Mouse (Mus musculus): ENCODE data around the gene Ctnnd2. TPM values are rescaled to one million over a fixed set of nuclear protein-coding genes. Genes with fewer than 3 reads are reported as not detected.

Gene Ctnnd2
- polyA plus RNA-seq, 1 experiment from 2014 or later, result 46.6 TPM

- no peak overlapping the region for H3K27ac ChIP-seq (ENCODE audit: low read depth, low read length)
- ATAC-seq (replicated peaks; ENCODE audit: low FRiP score) (no peak), DNase-seq (ENCODE audit: low spot score) (no peak)
- no peak overlapping the region for H3K9ac ChIP-seq (ENCODE audit: low read length)
- no peaks in the 10 kb centered on the region for H3K4me1 ChIP-seq (replicated peaks; ENCODE audit: control insufficient read depth, insufficient read depth, low read length)
- H3K4me2 ChIP-seq (ENCODE audit: low read depth, low read length, severe bottlenecking), result no peak overlapping the region
- no peak overlapping the region for H3K4me3 ChIP-seq (ENCODE audit: low read depth, low read length)
- H3K9me3 ChIP-seq (ENCODE audit: control insufficient read depth, low read length), result no peaks in the 10 kb centered on the region
- no peaks in the 10 kb centered on the region for H3K27me3 ChIP-seq (ENCODE audit: control insufficient read depth, insufficient read depth, low read length)
- 87% methylated on average over 7 of the region's 7 CpGs for WGBS
- no peaks in the 10 kb centered on the region for H3K36me3 ChIP-seq (ENCODE audit: control insufficient read depth, insufficient read depth, low read length)
These were observed 438.2 kb downstream of the Ctnnd2 start for GRCm38 (mm10) chr15:30610613-30611012.

- Histone ChIP-seq H3K4me3 (ENCODE audit: low read depth, low read length) (no peak overlapping the region), H3K9ac (ENCODE audit: low read length) (no peak overlapping the region), H3K4me2 (ENCODE audit: low read depth, low read length, severe bottlenecking) (no peak overlapping the region), H3K27me3 (ENCODE audit: control insufficient read depth, insufficient read depth, low read length) (no peaks in the 10 kb centered on the region), H3K36me3 (ENCODE audit: control insufficient read depth, insufficient read depth, low read length) (no peaks in the 10 kb centered on the region), H3K27ac (ENCODE audit: low read depth, low read length) (no peak overlapping the region), H3K9me3 (ENCODE audit: control insufficient read depth, low read length) (no peaks in the 10 kb centered on the region), H3K4me1 (replicated peaks; ENCODE audit: control insufficient read depth, insufficient read depth, low read length) (no peaks in the 10 kb centered on the region)
- ATAC-seq (replicated peaks; ENCODE audit: low FRiP score), result no peak
- no peak for DNase-seq (ENCODE audit: low spot score)
- WGBS, result 62% methylated on average over 7 of the region's 7 CpGs
These were observed 443.1 kb downstream of the Ctnnd2 start for GRCm38 (mm10) chr15:30615451-30615850.

DNA sequence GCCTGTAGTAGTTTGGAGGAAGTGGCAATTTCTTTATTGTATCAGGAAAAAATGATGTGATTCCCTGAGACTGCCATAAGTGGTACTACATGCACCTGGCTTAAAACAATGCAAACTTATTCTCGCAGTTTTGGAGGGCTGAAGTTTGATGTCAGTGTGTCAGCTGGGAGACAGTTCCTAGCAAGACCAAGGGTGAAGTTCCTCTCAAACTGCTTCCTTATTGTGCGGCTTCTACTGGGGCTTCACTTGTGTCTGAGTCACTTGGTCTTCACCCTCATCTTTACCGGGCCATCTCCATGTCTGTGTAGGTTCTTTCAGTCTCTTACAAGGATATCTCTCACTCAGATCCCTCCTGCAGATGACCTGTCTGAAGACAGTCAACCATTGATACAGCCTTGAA, 444.5 kb downstream of the Ctnnd2 start:
- H3K4me3 ChIP-seq (ENCODE audit: low read depth, low read length), result no peak overlapping the region
- H3K9ac ChIP-seq (ENCODE audit: low read length), result no peak overlapping the region
- DNase-seq (ENCODE audit: low spot score), result no peak
- no peak overlapping the region for H3K27ac ChIP-seq (ENCODE audit: low read depth, low read length)
- 90% methylated on average over 3 of the region's 3 CpGs for WGBS
- no peaks in the 10 kb centered on the region for H3K36me3 ChIP-seq (ENCODE audit: control insufficient read depth, insufficient read depth, low read length)
- H3K4me1 ChIP-seq (replicated peaks; ENCODE audit: control insufficient read depth, insufficient read depth, low read length), result no peaks in the 10 kb centered on the region
- ATAC-seq (replicated peaks; ENCODE audit: low FRiP score), result no peak
- no peaks in the 10 kb centered on the region for H3K9me3 ChIP-seq (ENCODE audit: control insufficient read depth, low read length)
- H3K27me3 ChIP-seq (ENCODE audit: control insufficient read depth, insufficient read depth, low read length), result no peaks in the 10 kb centered on the region
- H3K4me2 ChIP-seq (ENCODE audit: low read depth, low read length, severe bottlenecking), result no peak overlapping the region

- Histone ChIP-seq H3K9ac (ENCODE audit: low read length) (no peak overlapping the region), H3K36me3 (ENCODE audit: control insufficient read depth, insufficient read depth, low read length) (no peaks in the 10 kb centered on the region), H3K4me3 (ENCODE audit: low read depth, low read length) (no peak overlapping the region), H3K27me3 (ENCODE audit: control insufficient read depth, insufficient read depth, low read length) (no peaks in the 10 kb centered on the region), H3K4me1 (replicated peaks; ENCODE audit: control insufficient read depth, insufficient read depth, low read length) (no peaks in the 10 kb centered on the region), H3K4me2 (ENCODE audit: low read depth, low read length, severe bottlenecking) (no peak overlapping the region), H3K9me3 (ENCODE audit: control insufficient read depth, low read length) (no peaks in the 10 kb centered on the region), H3K27ac (ENCODE audit: low read depth, low read length) (no peak overlapping the region)
- WGBS, result 81% methylated on average over 2 of the region's 2 CpGs
- ATAC-seq (replicated peaks; ENCODE audit: low FRiP score), result no peak
- no peak for DNase-seq (ENCODE audit: low spot score)
These were observed 445.5 kb downstream of the Ctnnd2 start for GRCm38 (mm10) chr15:30617932-30618331.

GRCm38 (mm10) chr15:30628524-30628923, 456.1 kb downstream of the Ctnnd2 start:
- no peak overlapping the region for H3K9ac ChIP-seq (ENCODE audit: low read length)
- WGBS, result 45% methylated on average over 3 of the region's 3 CpGs
- H3K4me1 ChIP-seq (replicated peaks; ENCODE audit: control insufficient read depth, insufficient read depth, low read length), result no peaks in the 10 kb centered on the region
- no peak overlapping the region for H3K27ac ChIP-seq (ENCODE audit: low read depth, low read length)
- H3K27me3 ChIP-seq (ENCODE audit: control insufficient read depth, insufficient read depth, low read length), result no peaks in the 10 kb centered on the region
- ATAC-seq (replicated peaks; ENCODE audit: low FRiP score) (no peak), DNase-seq (ENCODE audit: low spot score) (no peak)
- no peak overlapping the region for H3K4me3 ChIP-seq (ENCODE audit: low read depth, low read length)
- no peak overlapping the region for H3K4me2 ChIP-seq (ENCODE audit: low read depth, low read length, severe bottlenecking)
- no peaks in the 10 kb centered on the region for H3K9me3 ChIP-seq (ENCODE audit: control insufficient read depth, low read length)
- no peaks in the 10 kb centered on the region for H3K36me3 ChIP-seq (ENCODE audit: control insufficient read depth, insufficient read depth, low read length)

GRCm38 (mm10) chr15:30632113-30632735, 459.8 kb downstream of the Ctnnd2 start:
- no peak overlapping the region for H3K27ac ChIP-seq (ENCODE audit: low read depth, low read length)
- H3K27me3 ChIP-seq (ENCODE audit: control insufficient read depth, insufficient read depth, low read length), result no peaks in the 10 kb centered on the region
- no peak for ATAC-seq (replicated peaks; ENCODE audit: low FRiP score)
- 85% methylated on average over 7 of the region's 7 CpGs for WGBS
- H3K9ac ChIP-seq (ENCODE audit: low read length), result no peak overlapping the region
- no peaks in the 10 kb centered on the region for H3K9me3 ChIP-seq (ENCODE audit: control insufficient read depth, low read length)
- H3K4me1 ChIP-seq (replicated peaks; ENCODE audit: control insufficient read depth, insufficient read depth, low read length), result peaks cover 2% of the 10 kb centered on the region; the same call in 1 of the 2 replicates
- no peaks in the 10 kb centered on the region for H3K36me3 ChIP-seq (ENCODE audit: control insufficient read depth, insufficient read depth, low read length)
- DNase-seq (ENCODE audit: low spot score), result no peak
- no peak overlapping the region for H3K4me3 ChIP-seq (ENCODE audit: low read depth, low read length)
- no peak overlapping the region for H3K4me2 ChIP-seq (ENCODE audit: low read depth, low read length, severe bottlenecking)

DNA sequence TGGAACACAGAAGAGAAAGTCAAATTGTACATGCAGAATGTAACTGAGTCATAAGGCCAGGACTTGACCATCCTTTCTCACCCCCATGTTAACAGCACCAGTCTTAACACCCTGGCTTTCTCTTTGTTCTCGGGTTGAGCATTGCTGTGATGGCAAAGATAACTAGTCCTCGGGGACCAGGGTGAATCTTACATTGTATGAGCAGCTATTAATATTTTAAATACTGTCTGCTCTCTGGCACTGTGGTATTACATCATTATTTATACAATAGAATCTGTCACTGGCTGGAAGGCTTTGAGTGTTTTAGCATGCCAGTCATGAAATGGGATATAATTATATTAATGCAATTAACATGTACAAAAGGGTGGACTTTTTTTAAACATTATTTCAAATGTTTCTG, 461.5 kb downstream of the Ctnnd2 start:
- Histone ChIP-seq H3K9ac (ENCODE audit: low read length) (no peak overlapping the region), H3K27me3 (ENCODE audit: control insufficient read depth, insufficient read depth, low read length) (no peaks in the 10 kb centered on the region), H3K27ac (ENCODE audit: low read depth, low read length) (no peak overlapping the region), H3K36me3 (ENCODE audit: control insufficient read depth, insufficient read depth, low read length) (no peaks in the 10 kb centered on the region), H3K4me3 (ENCODE audit: low read depth, low read length) (no peak overlapping the region), H3K9me3 (ENCODE audit: control insufficient read depth, low read length) (no peaks in the 10 kb centered on the region), H3K4me2 (ENCODE audit: low read depth, low read length, severe bottlenecking) (no peak overlapping the region), H3K4me1 (replicated peaks; ENCODE audit: control insufficient read depth, insufficient read depth, low read length) (peaks cover 2% of the 10 kb centered on the region; the same call in 1 of the 2 replicates)
- DNase-seq (ENCODE audit: low spot score) (no peak), ATAC-seq (replicated peaks; ENCODE audit: low FRiP score) (no peak)
- WGBS, result 68% methylated on average over 2 of the region's 2 CpGs

DNA sequence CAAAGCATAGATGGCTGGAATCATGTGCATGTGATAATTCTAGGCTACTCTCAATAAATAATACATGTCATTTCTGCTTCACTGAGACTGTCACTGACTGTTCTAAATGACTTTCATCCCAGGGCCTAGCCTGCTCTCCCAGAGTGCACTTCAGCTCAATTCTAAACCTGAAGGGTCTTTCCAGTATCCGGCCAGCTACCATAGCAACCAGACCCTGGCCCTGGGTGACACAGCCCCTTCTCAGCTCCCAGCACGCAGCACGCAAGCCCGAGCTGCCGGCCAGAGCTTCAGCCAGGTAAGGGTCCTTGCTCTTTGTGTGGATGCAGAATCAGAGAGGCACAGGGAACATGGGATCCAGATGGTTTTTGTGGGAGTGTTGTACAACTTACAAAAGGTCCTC, 462.1 kb downstream of the Ctnnd2 start:
- no peak overlapping the region for H3K4me2 ChIP-seq (ENCODE audit: low read depth, low read length, severe bottlenecking)

DNA sequence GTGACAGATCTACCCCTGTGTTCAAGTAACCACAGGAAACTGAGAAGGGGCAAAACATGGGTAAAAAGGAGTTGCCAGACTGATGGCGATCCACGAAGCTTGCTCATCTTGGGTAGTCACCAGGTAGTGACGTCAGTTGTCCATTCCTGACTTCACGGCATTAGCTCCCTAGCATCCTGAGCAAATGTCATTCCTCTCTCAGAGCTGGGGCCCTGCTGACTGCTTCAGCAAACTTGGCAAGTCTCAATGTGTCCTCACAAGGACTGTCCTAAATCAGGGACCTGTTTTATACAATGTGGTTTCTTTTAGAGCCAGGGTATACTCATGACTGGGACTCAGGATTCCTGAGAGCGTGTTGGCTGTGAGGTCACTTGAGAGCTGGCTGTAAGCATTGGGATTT, 468.3 kb downstream of the Ctnnd2 start:
- Histone ChIP-seq H3K9ac (ENCODE audit: low read length) (no peak overlapping the region), H3K4me2 (ENCODE audit: low read depth, low read length, severe bottlenecking) (no peak overlapping the region), H3K27ac (ENCODE audit: low read depth, low read length) (no peak overlapping the region), H3K36me3 (ENCODE audit: control insufficient read depth, insufficient read depth, low read length) (no peaks in the 10 kb centered on the region), H3K4me1 (replicated peaks; ENCODE audit: control insufficient read depth, insufficient read depth, low read length) (no peaks in the 10 kb centered on the region), H3K9me3 (ENCODE audit: control insufficient read depth, low read length) (no peaks in the 10 kb centered on the region), H3K27me3 (ENCODE audit: control insufficient read depth, insufficient read depth, low read length) (no peaks in the 10 kb centered on the region), H3K4me3 (ENCODE audit: low read depth, low read length) (no peak overlapping the region)
- no peak for DNase-seq (ENCODE audit: low spot score)
- 94% methylated on average over 5 of the region's 5 CpGs for WGBS
- ATAC-seq (replicated peaks; ENCODE audit: low FRiP score), result no peak

More for the DNA sequence above, 462.1 kb downstream of the Ctnnd2 start:
- no peak for DNase-seq (ENCODE audit: low spot score)
- H3K4me3 ChIP-seq (ENCODE audit: low read depth, low read length), result no peak overlapping the region
- H3K27ac ChIP-seq (ENCODE audit: low read depth, low read length), result no peak overlapping the region; the same call in 1 of the 2 replicates
- H3K9ac ChIP-seq (ENCODE audit: low read length), result no peak overlapping the region
- H3K4me1 ChIP-seq (replicated peaks; ENCODE audit: control insufficient read depth, insufficient read depth, low read length), result peaks cover 2% of the 10 kb centered on the region; the same call in 1 of the 2 replicates
- no peaks in the 10 kb centered on the region for H3K27me3 ChIP-seq (ENCODE audit: control insufficient read depth, insufficient read depth, low read length)
- H3K9me3 ChIP-seq (ENCODE audit: control insufficient read depth, low read length), result no peaks in the 10 kb centered on the region
- 0 out of 2 replicates have a peak, but pooled peaks have one; percentile 24 for ATAC-seq (replicated peaks; ENCODE audit: low FRiP score)
- H3K36me3 ChIP-seq (ENCODE audit: control insufficient read depth, insufficient read depth, low read length), result no peaks in the 10 kb centered on the region
- 22% methylated on average over 5 of the region's 5 CpGs for WGBS
